Mouse (Mus musculus): ENCODE measurements around the gene Tmem129. TPM values are rescaled to one million over a fixed set of nuclear protein-coding genes. Genes with fewer than 3 reads are reported as not detected.

Gene Tmem129
- polyA plus RNA-seq, 1 experiment from 2014 or later, result 50.8 TPM

GRCm38 (mm10) chr5:33651921-33652782, 6.1 kb downstream of the Tmem129 start, which contains the start of gene Slbp:
Slbp (minus strand) TSS chr5:33652574.
- ATAC-seq (ENCODE audit: low FRiP score, low TSS enrichment), result peak; percentile 97
- H3K9ac ChIP-seq (replicated peaks; ENCODE audit: low read length), result peak within 1 kb of the TSS; percentile 85
- H3K4me2 ChIP-seq (replicated peaks; ENCODE audit: low read depth, low read length), result peak within 1 kb of the TSS; percentile 86
- H3K27me3 ChIP-seq (ENCODE audit: insufficient read depth, low read length), result no peaks in the 10 kb centered on the region
- H3K9me3 ChIP-seq (ENCODE audit: low read length), result no peaks in the 10 kb centered on the region
- WGBS, result under 1% methylated on average over 82 of the region's 82 CpGs
- H3K36me3 ChIP-seq (ENCODE audit: insufficient read depth, low read length), result peaks cover 36% of the 10 kb centered on the region
- H3K4me3 ChIP-seq (ENCODE audit: low read length), result peak within 1 kb of the TSS; percentile 82
- H3K27ac ChIP-seq (ENCODE audit: low read length), result peak within 1 kb of the TSS; percentile 96
- peaks cover 43% of the 10 kb centered on the region for H3K4me1 ChIP-seq (ENCODE audit: insufficient read depth, low read length)

- H3K4me2 ChIP-seq (replicated peaks; ENCODE audit: low read depth, low read length), result peak overlapping the region; percentile 86
- no peaks in the 10 kb centered on the region for H3K9me3 ChIP-seq (ENCODE audit: low read length)
- peak overlapping the region; percentile 96 for H3K27ac ChIP-seq (ENCODE audit: low read length)
- no peaks in the 10 kb centered on the region for H3K27me3 ChIP-seq (ENCODE audit: insufficient read depth, low read length)
- ATAC-seq (ENCODE audit: low FRiP score, low TSS enrichment), result no peak; the same call in 1 of the 2 replicates
- H3K36me3 ChIP-seq (ENCODE audit: insufficient read depth, low read length), result peaks cover 37% of the 10 kb centered on the region
- peak overlapping the region; percentile 85 for H3K9ac ChIP-seq (replicated peaks; ENCODE audit: low read length)
- peak overlapping the region; percentile 82 for H3K4me3 ChIP-seq (ENCODE audit: low read length)
- under 1% methylated on average over 11 of the region's 11 CpGs for WGBS
- H3K4me1 ChIP-seq (ENCODE audit: insufficient read depth, low read length), result peaks cover 37% of the 10 kb centered on the region
These were observed 6.7 kb downstream of the Tmem129 start for GRCm38 (mm10) chr5:33651541-33651920.

GRCm38 (mm10) chr5:33651017-33651416, 7.2 kb downstream of the Tmem129 start:
- H3K36me3 ChIP-seq (ENCODE audit: insufficient read depth, low read length), result peaks cover 42% of the 10 kb centered on the region
- no peak for ATAC-seq (ENCODE audit: low FRiP score, low TSS enrichment)
- peak overlapping the region; percentile 96 for H3K27ac ChIP-seq (ENCODE audit: low read length)
- peaks cover 32% of the 10 kb centered on the region for H3K4me1 ChIP-seq (ENCODE audit: insufficient read depth, low read length)
- H3K4me3 ChIP-seq (ENCODE audit: low read length), result peak overlapping the region; percentile 82
- H3K4me2 ChIP-seq (replicated peaks; ENCODE audit: low read depth, low read length), result peak overlapping the region; percentile 86
- H3K27me3 ChIP-seq (ENCODE audit: insufficient read depth, low read length), result no peaks in the 10 kb centered on the region
- 6% methylated on average over 2 of the region's 2 CpGs for WGBS
- peak overlapping the region; percentile 85 for H3K9ac ChIP-seq (replicated peaks; ENCODE audit: low read length)
- H3K9me3 ChIP-seq (ENCODE audit: low read length), result no peaks in the 10 kb centered on the region

GRCm38 (mm10) chr5:33640652-33641051, 17.6 kb downstream of the Tmem129 start:
- Histone ChIP-seq H3K4me2 (replicated peaks; ENCODE audit: low read depth, low read length) (no peak overlapping the region), H3K27me3 (ENCODE audit: insufficient read depth, low read length) (no peaks in the 10 kb centered on the region), H3K36me3 (ENCODE audit: insufficient read depth, low read length) (peaks cover 57% of the 10 kb centered on the region), H3K9me3 (ENCODE audit: low read length) (no peaks in the 10 kb centered on the region), H3K4me3 (ENCODE audit: low read length) (no peak overlapping the region), H3K9ac (replicated peaks; ENCODE audit: low read length) (no peak overlapping the region), H3K27ac (ENCODE audit: low read length) (no peak overlapping the region), H3K4me1 (ENCODE audit: insufficient read depth, low read length) (no peaks in the 10 kb centered on the region)
- WGBS, result 40% methylated on average over 3 of the region's 3 CpGs
- no peak for ATAC-seq (ENCODE audit: low FRiP score, low TSS enrichment)

GRCm38 (mm10) chr5:33638826-33639225, 19.4 kb downstream of the Tmem129 start:
- no peak for ATAC-seq (ENCODE audit: low FRiP score, low TSS enrichment)
- Histone ChIP-seq H3K9ac (replicated peaks; ENCODE audit: low read length) (no peak overlapping the region), H3K9me3 (ENCODE audit: low read length) (no peaks in the 10 kb centered on the region), H3K4me3 (ENCODE audit: low read length) (no peak overlapping the region), H3K36me3 (ENCODE audit: insufficient read depth, low read length) (peaks cover 46% of the 10 kb centered on the region), H3K4me2 (replicated peaks; ENCODE audit: low read depth, low read length) (no peak overlapping the region), H3K27me3 (ENCODE audit: insufficient read depth, low read length) (no peaks in the 10 kb centered on the region), H3K4me1 (ENCODE audit: insufficient read depth, low read length) (no peaks in the 10 kb centered on the region), H3K27ac (ENCODE audit: low read length) (no peak overlapping the region)
- 52% methylated on average over 4 of the region's 4 CpGs for WGBS

GRCm38 (mm10) chr5:33637606-33638350, 20.4 kb downstream of the Tmem129 start:
- 78% methylated on average over 3 of the region's 3 CpGs for WGBS
- no peak for ATAC-seq (ENCODE audit: low FRiP score, low TSS enrichment)

GRCm38 (mm10) chr5:33635361-33635760, 22.9 kb downstream of the Tmem129 start:
- peaks cover 16% of the 10 kb centered on the region for H3K36me3 ChIP-seq (ENCODE audit: insufficient read depth, low read length)
- H3K4me3 ChIP-seq (ENCODE audit: low read length), result no peak overlapping the region
- no peak for ATAC-seq (ENCODE audit: low FRiP score, low TSS enrichment)
- no peak overlapping the region for H3K4me2 ChIP-seq (replicated peaks; ENCODE audit: low read depth, low read length)
- peaks cover 6% of the 10 kb centered on the region for H3K4me1 ChIP-seq (ENCODE audit: insufficient read depth, low read length)
- H3K9me3 ChIP-seq (ENCODE audit: low read length), result no peaks in the 10 kb centered on the region
- WGBS, result 90% methylated on average over 3 of the region's 3 CpGs
- H3K27ac ChIP-seq (ENCODE audit: low read length), result no peak overlapping the region
- no peaks in the 10 kb centered on the region for H3K27me3 ChIP-seq (ENCODE audit: insufficient read depth, low read length)
- H3K9ac ChIP-seq (replicated peaks; ENCODE audit: low read length), result no peak overlapping the region

More at GRCm38 (mm10) chr5:33637606-33638350, 20.4 kb downstream of the Tmem129 start:
- Histone ChIP-seq H3K4me3 (ENCODE audit: low read length) (no peak overlapping the region), H3K9ac (replicated peaks; ENCODE audit: low read length) (no peak overlapping the region), H3K27me3 (ENCODE audit: insufficient read depth, low read length) (no peaks in the 10 kb centered on the region), H3K4me2 (replicated peaks; ENCODE audit: low read depth, low read length) (no peak overlapping the region), H3K36me3 (ENCODE audit: insufficient read depth, low read length) (peaks cover 36% of the 10 kb centered on the region), H3K4me1 (ENCODE audit: insufficient read depth, low read length) (no peaks in the 10 kb centered on the region), H3K27ac (ENCODE audit: low read length) (no peak overlapping the region), H3K9me3 (ENCODE audit: low read length) (no peaks in the 10 kb centered on the region)

- no peak for ATAC-seq (ENCODE audit: low FRiP score, low TSS enrichment)
- Histone ChIP-seq H3K9me3 (ENCODE audit: low read length) (no peaks in the 10 kb centered on the region), H3K27ac (ENCODE audit: low read length) (no peak overlapping the region), H3K4me2 (replicated peaks; ENCODE audit: low read depth, low read length) (no peak overlapping the region), H3K4me3 (ENCODE audit: low read length) (no peak overlapping the region), H3K27me3 (ENCODE audit: insufficient read depth, low read length) (no peaks in the 10 kb centered on the region), H3K9ac (replicated peaks; ENCODE audit: low read length) (no peak overlapping the region), H3K4me1 (ENCODE audit: insufficient read depth, low read length) (peaks cover 16% of the 10 kb centered on the region), H3K36me3 (ENCODE audit: insufficient read depth, low read length) (0 out of 2 replicates have a peak, but pooled peaks cover 5% of the 10 kb centered on the region)
- WGBS, result 92% methylated on average over 1 of the region's 1 CpGs
These were observed 25.7 kb downstream of the Tmem129 start for GRCm38 (mm10) chr5:33632526-33632925.

- no peak for ATAC-seq (ENCODE audit: low FRiP score, low TSS enrichment)
- Histone ChIP-seq H3K9ac (replicated peaks; ENCODE audit: low read length) (peak overlapping the region; percentile 67; the same call in 1 of the 2 replicates), H3K4me1 (ENCODE audit: insufficient read depth, low read length) (peaks cover 16% of the 10 kb centered on the region), H3K4me3 (ENCODE audit: low read length) (peak overlapping the region; percentile 90; the same call in 1 of the 2 replicates), H3K27ac (ENCODE audit: low read length) (0 out of 2 replicates have a peak overlapping the region, but pooled peaks have one; percentile 12), H3K27me3 (ENCODE audit: insufficient read depth, low read length) (no peaks in the 10 kb centered on the region), H3K36me3 (ENCODE audit: insufficient read depth, low read length) (0 out of 2 replicates have a peak, but pooled peaks cover 5% of the 10 kb centered on the region), H3K4me2 (replicated peaks; ENCODE audit: low read depth, low read length) (peak overlapping the region; percentile 63; the same call in 1 of the 2 replicates), H3K9me3 (ENCODE audit: low read length) (no peaks in the 10 kb centered on the region)
- 49% methylated on average over 4 of the region's 4 CpGs for WGBS
These were observed 27.6 kb downstream of the Tmem129 start for GRCm38 (mm10) chr5:33630615-33631014.
